Mouse (Mus musculus) embryonic fibroblast, embryonic 13.5 days (primary cell): ENCODE measurements at regions not wholly inside any gene's neighbourhood (a gene's known extent, or its start where the extent isn't known, plus 50 kb on each side); places are given as distances from the start of the nearest gene placed in this dataset.

ENCODE experiments used
- H3K27ac ChIP-seq: 2 replicates; pipeline ENCODE4 v1.5.1; 2012; ENCODE audit warnings: low read length, control low read depth, inconsistent platforms; ENCODE audit not compliant: insufficient read depth
- H3K4me1 ChIP-seq: 2 replicates; pipeline ENCODE4 v1.6.1; 2011; ENCODE audit warnings: low read length; ENCODE audit not compliant: control insufficient read depth, insufficient read depth
- H3K4me3 ChIP-seq: 2 replicates; pipeline ENCODE4 v1.5.1; 2011; ENCODE audit warnings: mild to moderate bottlenecking, control low read depth, low read length; ENCODE audit not compliant: insufficient read depth
- CTCF ChIP-seq: IDR thresholded peaks from 2 replicates; pipeline ENCODE4 v1.5.1; 2011; ENCODE audit warnings: mild to moderate bottlenecking, control low read depth, low read length, moderate library complexity, borderline replicate concordance; ENCODE audit not compliant: insufficient read depth
- POLR2A ChIP-seq: IDR thresholded peaks from 2 replicates; pipeline ENCODE4 v1.6.1; 2011; ENCODE audit warnings: low read depth, mild to moderate bottlenecking, control low read depth, low read length, moderate library complexity

GRCm38 (mm10) chr10:124304683-124305082, 1040.9 kb downstream of the Fam19a2 start:
- H3K27ac ChIP-seq, result no peak overlapping the region
- TF ChIP-seq POLR2A, result no peak
- TF ChIP-seq CTCF, result no peak
- H3K4me1 ChIP-seq, result no peaks in the 10 kb centered on the region
- no peak overlapping the region for H3K4me3 ChIP-seq

DNA sequence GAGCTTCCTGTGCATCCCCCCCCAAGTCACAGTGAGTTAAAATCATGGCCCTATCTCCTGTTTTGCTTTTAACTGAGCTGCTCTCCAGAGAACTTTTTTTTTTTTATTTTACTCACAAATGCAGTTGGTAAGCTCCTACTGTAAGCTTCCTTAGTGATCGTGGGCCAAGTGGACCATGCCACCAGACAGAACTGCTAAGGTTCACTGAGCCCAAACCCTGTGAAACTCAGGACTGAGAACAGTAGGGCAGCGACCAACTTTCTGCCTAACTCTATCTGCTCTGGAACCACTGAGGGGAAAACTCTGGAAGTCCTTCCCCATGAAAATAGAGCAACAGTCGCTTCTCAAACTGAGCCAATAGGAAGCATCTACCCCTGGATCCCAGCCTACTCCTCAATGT, 1041.8 kb downstream of the Fam19a2 start:
- no peak overlapping the region for H3K4me3 ChIP-seq
- TF ChIP-seq POLR2A (no peak), CTCF (no peak)
- no peaks in the 10 kb centered on the region for H3K4me1 ChIP-seq
- H3K27ac ChIP-seq, result no peak overlapping the region

DNA sequence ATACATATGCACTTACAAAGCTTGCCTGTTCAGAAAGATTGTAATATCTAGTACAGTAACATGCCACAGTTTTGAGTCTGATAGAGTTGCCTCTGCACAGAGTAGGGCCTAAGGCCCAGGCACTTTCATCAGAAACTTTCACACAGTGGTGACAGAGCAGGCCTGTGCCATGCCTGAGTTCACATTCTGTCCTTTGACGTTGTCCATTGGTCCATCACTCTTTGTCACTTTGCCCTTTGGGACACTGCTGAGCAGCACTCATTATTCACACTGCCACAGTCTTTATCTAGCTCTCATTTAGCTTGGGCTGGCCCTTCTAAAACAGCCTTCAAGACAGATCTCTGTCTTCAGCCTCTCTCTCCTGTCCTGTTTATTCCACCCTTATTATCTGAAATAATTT, 1055.0 kb downstream of the Fam19a2 start:
- no peak for TF ChIP-seq POLR2A
- no peak for TF ChIP-seq CTCF
- H3K27ac ChIP-seq, result no peak overlapping the region
- H3K4me1 ChIP-seq, result no peaks in the 10 kb centered on the region
- H3K4me3 ChIP-seq, result no peak overlapping the region

GRCm38 (mm10) chr10:124320191-124321110, 1056.7 kb downstream of the Fam19a2 start:
- no peak overlapping the region for H3K27ac ChIP-seq
- no peak for TF ChIP-seq CTCF
- no peak for TF ChIP-seq POLR2A
- no peak overlapping the region for H3K4me3 ChIP-seq
- H3K4me1 ChIP-seq, result no peaks in the 10 kb centered on the region

DNA sequence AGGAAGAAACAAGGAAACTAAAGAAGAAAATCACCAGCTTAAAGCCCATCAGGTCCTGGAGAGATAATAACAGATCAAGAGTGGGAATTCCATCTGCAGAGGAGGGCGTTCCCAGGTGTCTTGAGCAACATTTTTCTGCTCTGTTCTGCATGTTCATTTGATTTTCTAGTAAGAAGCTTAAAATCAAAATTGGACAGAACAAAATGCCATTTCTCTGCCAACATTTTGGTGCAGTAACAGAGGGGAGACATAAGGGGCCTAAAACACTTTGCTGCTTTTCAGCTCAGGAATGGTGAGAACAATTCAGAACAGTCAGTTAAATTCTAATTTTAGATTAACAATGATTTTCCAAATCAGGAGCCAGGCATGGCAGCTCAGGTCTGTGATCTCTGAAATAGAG, 1056.8 kb downstream of the Slc16a7 start:
- Histone ChIP-seq H3K4me1 (no peaks in the 10 kb centered on the region), H3K4me3 (no peak overlapping the region), H3K27ac (no peak overlapping the region)
- TF ChIP-seq POLR2A (no peak), CTCF (no peak)

DNA sequence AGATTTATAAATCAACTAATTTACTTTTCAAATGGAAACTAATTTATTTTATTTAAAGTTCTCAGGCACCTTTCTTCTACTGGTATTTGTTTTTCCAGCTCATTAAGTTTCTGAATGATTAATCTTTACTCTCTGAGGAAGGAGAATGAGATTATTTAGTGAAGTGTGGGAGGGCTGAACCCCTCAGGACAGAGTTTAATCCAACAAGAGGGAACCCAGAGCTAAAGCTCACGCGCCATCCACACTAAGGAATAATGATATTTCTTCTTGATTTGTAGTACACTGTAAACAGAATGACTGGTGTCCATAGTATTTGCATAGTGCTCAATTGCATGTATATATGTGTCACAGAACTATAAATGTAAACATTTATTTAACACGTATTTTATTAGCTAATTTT, 1050.3 kb downstream of the Slc16a7 start:
- Histone ChIP-seq H3K4me3 (no peak overlapping the region), H3K4me1 (no peaks in the 10 kb centered on the region), H3K27ac (no peak overlapping the region)
- TF ChIP-seq POLR2A (no peak), CTCF (no peak)

DNA sequence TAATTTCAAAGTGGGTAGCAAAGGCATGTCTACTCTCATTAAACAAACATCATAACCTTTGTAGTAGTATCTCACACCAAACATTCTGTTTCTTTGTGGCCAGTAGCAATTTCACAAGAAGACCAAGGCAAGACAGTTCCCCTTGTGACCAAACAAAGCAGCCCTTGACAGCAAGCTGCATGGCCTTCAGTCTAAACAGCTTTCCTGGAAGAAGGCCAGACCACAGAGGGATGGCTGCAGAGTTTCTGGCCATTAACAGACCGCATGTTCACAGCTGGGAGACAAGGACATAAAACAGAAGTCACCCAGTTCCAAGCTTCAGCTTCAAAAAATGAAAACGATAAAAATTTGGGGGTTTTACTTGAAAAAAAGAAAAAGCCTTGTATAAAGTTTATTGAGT, 1040.0 kb downstream of the Slc16a7 start:
- TF ChIP-seq CTCF, result no peak
- no peak for TF ChIP-seq POLR2A
- Histone ChIP-seq H3K4me1 (no peaks in the 10 kb centered on the region), H3K4me3 (no peak overlapping the region), H3K27ac (no peak overlapping the region)

- H3K4me1 ChIP-seq, result no peaks in the 10 kb centered on the region
- H3K4me3 ChIP-seq, result no peak overlapping the region
- H3K27ac ChIP-seq, result no peak overlapping the region
- no peak for TF ChIP-seq POLR2A
- no peak for TF ChIP-seq CTCF
Measured at GRCm38 (mm10) chr10:124362795-124363194, 1026.5 kb downstream of the Slc16a7 start.

- Histone ChIP-seq H3K27ac (no peak overlapping the region), H3K4me3 (no peak overlapping the region), H3K4me1 (no peaks in the 10 kb centered on the region)
- TF ChIP-seq POLR2A (no peak), CTCF (no peak)
Measured at GRCm38 (mm10) chr10:124370994-124371393, 1018.3 kb downstream of the Slc16a7 start.

GRCm38 (mm10) chr10:124402647-124403046, 986.6 kb downstream of the Slc16a7 start:
- H3K4me3 ChIP-seq, result no peak overlapping the region
- TF ChIP-seq CTCF, result no peak
- TF ChIP-seq POLR2A, result no peak

More at GRCm38 (mm10) chr10:124402647-124403046, 986.6 kb downstream of the Slc16a7 start:
- Histone ChIP-seq H3K4me1 (no peaks in the 10 kb centered on the region), H3K27ac (no peak overlapping the region)
